Mouse (Mus musculus) heart, adult 8-10 months (tissue): ENCODE data around the gene Sipa1l3. TPM values are rescaled to one million over a fixed set of nuclear protein-coding genes. Genes with fewer than 3 reads are reported as not detected.

ENCODE experiments used
- DNase-seq: peaks from one replicate; pipeline ENCODE4 v3.0.0; 2022; ENCODE audit warnings: low spot score
- total RNA-seq, 4 experiments: library from RNA; stranded (reverse); gene quantifications; 2 replicates each; pipeline ENCODE4 v1.2.4; 2022

The Sipa1l3 gene
- total RNA-seq, 4 experiments from 2014 or later = 6.8 to 10.3 (median 8.2) TPM

- DNase-seq = no peak
These were observed 12.8 kb downstream of the Sipa1l3 start for GRCm38 (mm10) chr7:29505337-29506318.

GRCm38 (mm10) chr7:29504683-29505290 is 13.7 kb downstream of the Sipa1l3 start:
- no peak for DNase-seq

GRCm38 (mm10) chr7:29503616-29504015 is 14.8 kb downstream of the Sipa1l3 start:
- DNase-seq = no peak

- DNase-seq = no peak
These were observed 17.2 kb downstream of the Sipa1l3 start for GRCm38 (mm10) chr7:29501214-29501613.

- no peak for DNase-seq
These were observed 19.4 kb downstream of the Sipa1l3 start for GRCm38 (mm10) chr7:29499071-29499470.

- no peak for DNase-seq
These were observed 21.4 kb downstream of the Sipa1l3 start for GRCm38 (mm10) chr7:29496953-29497590.

GRCm38 (mm10) chr7:29496332-29496731 is 22.1 kb downstream of the Sipa1l3 start:
- no peak for DNase-seq

- DNase-seq = no peak
These were observed 22.6 kb downstream of the Sipa1l3 start for GRCm38 (mm10) chr7:29495880-29496279.

- DNase-seq = no peak
These were observed 23.6 kb downstream of the Sipa1l3 start for GRCm38 (mm10) chr7:29494854-29495253.

GRCm38 (mm10) chr7:29494015-29494414 is 24.4 kb downstream of the Sipa1l3 start:
- no peak for DNase-seq

- no peak for DNase-seq
These were observed 25.4 kb downstream of the Sipa1l3 start for GRCm38 (mm10) chr7:29492992-29493391.

- DNase-seq = peak; percentile 17
These were observed 26.6 kb downstream of the Sipa1l3 start for GRCm38 (mm10) chr7:29491861-29492260.

GRCm38 (mm10) chr7:29491471-29491755 is 27.0 kb downstream of the Sipa1l3 start:
- DNase-seq = no peak

- DNase-seq = peak; percentile 26
These were observed 27.6 kb downstream of the Sipa1l3 start for GRCm38 (mm10) chr7:29490704-29491470.

GRCm38 (mm10) chr7:29489851-29490250 is 28.6 kb downstream of the Sipa1l3 start:
- no peak for DNase-seq

- DNase-seq = no peak
These were observed 29.1 kb downstream of the Sipa1l3 start for GRCm38 (mm10) chr7:29489364-29489763.

- DNase-seq = no peak
These were observed 31.7 kb downstream of the Sipa1l3 start for GRCm38 (mm10) chr7:29486753-29487152.

- DNase-seq = no peak
These were observed 32.7 kb downstream of the Sipa1l3 start for GRCm38 (mm10) chr7:29485721-29486120.

- no peak for DNase-seq
These were observed 34.9 kb downstream of the Sipa1l3 start for GRCm38 (mm10) chr7:29483556-29483955.

GRCm38 (mm10) chr7:29481345-29482155 is 36.9 kb downstream of the Sipa1l3 start:
- no peak for DNase-seq
